Mouse (Mus musculus) hindbrain, embryonic 15.5 days (tissue): ENCODE results near the gene Cic. TPM values are rescaled to one million over a fixed set of nuclear protein-coding genes. Genes with fewer than 3 reads are reported as not detected.
"Not testable (repeated sequence)": the region's sequence is repeated elsewhere in the genome, so short reads cannot be mapped to it uniquely, and the experiment has no call there.

Experiments
- ATAC-seq: fragments of 200-750 bp; cut with Nextera tagmentation; 2 replicates; pipeline ENCODE4 v1.8.0; 2017; ENCODE audit warnings: low read depth, moderate number of reproducible peaks, moderate TSS enrichment; ENCODE audit not compliant: low FRiP score
- H3K27ac ChIP-seq: fragments of 300-500 bp; sonication (generic); replicated peaks from 2 replicates; pipeline ENCODE4 v1.5.1; 2015; ENCODE audit warnings: mild to moderate bottlenecking, inconsistent platforms
- H3K27me3 ChIP-seq: fragments of 300-500 bp; sonication (generic); 2 replicates; pipeline ENCODE4 v1.6.1; 2015; ENCODE audit warnings: control low read depth, inconsistent platforms
- H3K36me3 ChIP-seq: fragments of 300-500 bp; sonication (generic); 2 replicates; pipeline ENCODE4 v1.6.1; 2015; ENCODE audit warnings: control low read depth, inconsistent platforms
- H3K4me1 ChIP-seq: fragments of 300-500 bp; sonication (generic); replicated peaks from 2 replicates; pipeline ENCODE4 v1.6.1; 2015; ENCODE audit warnings: control low read depth, inconsistent platforms
- H3K4me2 ChIP-seq: fragments of 300-500 bp; sonication (generic); 2 replicates; pipeline ENCODE4 v1.6.1; 2015; ENCODE audit warnings: moderate library complexity, mild to moderate bottlenecking, inconsistent platforms
- H3K4me3 ChIP-seq: fragments of 300-500 bp; sonication (generic); 2 replicates; pipeline ENCODE4 v1.5.1; 2015; ENCODE audit warnings: mild to moderate bottlenecking, inconsistent platforms
- H3K9ac ChIP-seq: fragments of 300-500 bp; sonication (generic); 2 replicates; pipeline ENCODE4 v1.6.1; 2015; ENCODE audit warnings: inconsistent platforms
- H3K9me3 ChIP-seq: fragments of 300-500 bp; sonication (generic); 2 replicates; pipeline ENCODE4 v1.6.1; 2016; ENCODE audit warnings: control low read depth, inconsistent platforms
- WGBS: fragments of 180-500 bp; shearing (Covaris S2); methylation state at CpG from one replicate; pipeline ENCODE4 v1.1.7; 2015; 5-methylcytosine and 5-hydroxymethylcytosine counted together
- polyA plus RNA-seq: library from polyadenylated mRNA; unstranded; fragments of >200 nt; fragmentation: Nextera tagmentation; extraction: Ambion mirVana; gene quantifications from 2 replicates; pipeline ENCODE4 v1.2.1, GENCODE M21; 2015

Cic gene
- polyA plus RNA-seq, 1 experiment from 2014 or later, result 32.5 TPM

- Histone ChIP-seq H3K4me3 (peak overlapping the region; percentile 78), H3K9ac (peak overlapping the region; percentile 11; the same call in 1 of the 2 replicates), H3K27me3 (no peaks in the 10 kb centered on the region), H3K9me3 (no peaks in the 10 kb centered on the region), H3K4me1 (peaks cover 59% of the 10 kb centered on the region), H3K4me2 (peak overlapping the region; percentile 99), H3K27ac (peak overlapping the region; percentile 84), H3K36me3 (no peaks in the 10 kb centered on the region)
- ATAC-seq, result no peak
- WGBS, result 18% methylated on average over 3 of the region's 3 CpGs
These were observed 20.0 kb upstream of the Cic start for GRCm38 (mm10) chr7:25247498-25247897.

- peaks cover 59% of the 10 kb centered on the region for H3K4me1 ChIP-seq
- H3K27me3 ChIP-seq, result no peaks in the 10 kb centered on the region
- H3K36me3 ChIP-seq, result no peaks in the 10 kb centered on the region
- H3K4me3 ChIP-seq, result peak overlapping the region; percentile 78
- H3K9ac ChIP-seq, result peak overlapping the region; percentile 62
- peak; percentile 60 for ATAC-seq
- H3K4me2 ChIP-seq, result peak overlapping the region; percentile 99
- 3% methylated on average over 18 of the region's 18 CpGs for WGBS
- no peaks in the 10 kb centered on the region for H3K9me3 ChIP-seq
- peak overlapping the region; percentile 84 for H3K27ac ChIP-seq
These were observed 19.4 kb upstream of the Cic start for GRCm38 (mm10) chr7:25248018-25248647.

GRCm38 (mm10) chr7:25248846-25249313 lies 18.6 kb upstream of the Cic start:
- H3K36me3 ChIP-seq, result no peaks in the 10 kb centered on the region
- no peaks in the 10 kb centered on the region for H3K9me3 ChIP-seq
- H3K4me1 ChIP-seq, result peaks cover 59% of the 10 kb centered on the region
- H3K9ac ChIP-seq, result peak overlapping the region; percentile 62
- WGBS, result under 1% methylated on average over 25 of the region's 25 CpGs
- H3K27ac ChIP-seq, result peak overlapping the region; percentile 84
- no peak; the same call in 1 of the 2 replicates for ATAC-seq
- H3K4me2 ChIP-seq, result peak overlapping the region; percentile 99
- H3K27me3 ChIP-seq, result no peaks in the 10 kb centered on the region
- peak overlapping the region; percentile 78 for H3K4me3 ChIP-seq

GRCm38 (mm10) chr7:25249314-25250140 lies 18.0 kb upstream of the Cic start:
- peak overlapping the region; percentile 84 for H3K27ac ChIP-seq

GRCm38 (mm10) chr7:25250141-25250972 lies 17.1 kb upstream of the Cic start, which contains the start of gene Erf:
TSS of gene Erf (minus strand) at chr7:25250761.
- peak within 1 kb of the TSS; percentile 99 for H3K4me2 ChIP-seq
- peak; percentile 67 for ATAC-seq
- H3K27ac ChIP-seq, result peak within 1 kb of the TSS; percentile 84
- peak within 1 kb of the TSS; percentile 78 for H3K4me3 ChIP-seq
- H3K4me1 ChIP-seq, result peaks cover 59% of the 10 kb centered on the region
- 0% methylated on average over 27 of the region's 81 CpGs for WGBS
- peak within 1 kb of the TSS; percentile 62 for H3K9ac ChIP-seq
- H3K36me3 ChIP-seq, result no peaks in the 10 kb centered on the region
- H3K27me3 ChIP-seq, result no peaks in the 10 kb centered on the region
- H3K9me3 ChIP-seq, result no peaks in the 10 kb centered on the region

More at GRCm38 (mm10) chr7:25249314-25250140, 18.0 kb upstream of the Cic start:
- peak; percentile 23 for ATAC-seq
- peaks cover 59% of the 10 kb centered on the region for H3K4me1 ChIP-seq
- 1% methylated on average over 45 of the region's 73 CpGs for WGBS
- no peaks in the 10 kb centered on the region for H3K27me3 ChIP-seq
- peak overlapping the region; percentile 62 for H3K9ac ChIP-seq
- no peaks in the 10 kb centered on the region for H3K9me3 ChIP-seq
- peak overlapping the region; percentile 99 for H3K4me2 ChIP-seq
- peak overlapping the region; percentile 78 for H3K4me3 ChIP-seq
- no peaks in the 10 kb centered on the region for H3K36me3 ChIP-seq

- Histone ChIP-seq H3K4me3 (peak overlapping the region; percentile 78), H3K4me2 (peak overlapping the region; percentile 99), H3K27me3 (no peaks in the 10 kb centered on the region), H3K27ac (peak overlapping the region; percentile 78), H3K9ac (peak overlapping the region; percentile 62; the same call in 1 of the 2 replicates), H3K36me3 (no peaks in the 10 kb centered on the region), H3K4me1 (peaks cover 54% of the 10 kb centered on the region), H3K9me3 (no peaks in the 10 kb centered on the region)
- 2% methylated on average over 22 of the region's 22 CpGs for WGBS
- peak; percentile 20; the same call in 1 of the 2 replicates for ATAC-seq
These were observed 16.3 kb upstream of the Cic start for GRCm38 (mm10) chr7:25251071-25251791.

GRCm38 (mm10) chr7:25251822-25252221 lies 15.7 kb upstream of the Cic start:
- Histone ChIP-seq H3K36me3 (no peaks in the 10 kb centered on the region), H3K4me3 (peak overlapping the region; percentile 78), H3K9me3 (no peaks in the 10 kb centered on the region), H3K9ac (0 out of 2 replicates have a peak overlapping the region, but pooled peaks have one; percentile 62), H3K4me1 (peaks cover 49% of the 10 kb centered on the region), H3K27ac (peak overlapping the region; percentile 78), H3K27me3 (no peaks in the 10 kb centered on the region), H3K4me2 (peak overlapping the region; percentile 99)
- no peak for ATAC-seq
- WGBS, result 12% methylated on average over 8 of the region's 8 CpGs

- Histone ChIP-seq H3K27ac (no peak overlapping the region), H3K4me2 (no peak overlapping the region), H3K27me3 (no peaks in the 10 kb centered on the region), H3K4me3 (no peak overlapping the region), H3K9ac (no peak overlapping the region), H3K36me3 (no peaks in the 10 kb centered on the region), H3K9me3 (no peaks in the 10 kb centered on the region), H3K4me1 (peaks cover 2% of the 10 kb centered on the region)
- 50% methylated on average over 1 of the region's 1 CpGs for WGBS
- no peak for ATAC-seq
These were observed 5.6 kb upstream of the Cic start for GRCm38 (mm10) chr7:25261896-25262295.

GRCm38 (mm10) chr7:25263968-25264870 lies 3.3 kb upstream of the Cic start:
- no peak overlapping the region for H3K27ac ChIP-seq
- peaks cover 11% of the 10 kb centered on the region for H3K4me1 ChIP-seq
- H3K9ac ChIP-seq, result no peak overlapping the region
- no peaks in the 10 kb centered on the region for H3K36me3 ChIP-seq
- ATAC-seq, result no peak
- 24% methylated on average over 17 of the region's 17 CpGs for WGBS
- no peaks in the 10 kb centered on the region for H3K9me3 ChIP-seq
- no peaks in the 10 kb centered on the region for H3K27me3 ChIP-seq
- no peak overlapping the region for H3K4me2 ChIP-seq
- H3K4me3 ChIP-seq, result no peak overlapping the region

GRCm38 (mm10) chr7:25265743-25266142 lies 1.8 kb upstream of the Cic start:
- not testable (repeated sequence) for H3K9ac ChIP-seq, H3K9me3 ChIP-seq, H3K27ac ChIP-seq, ATAC-seq, H3K4me3 ChIP-seq, H3K27me3 ChIP-seq, H3K36me3 ChIP-seq, H3K4me2 ChIP-seq
- peaks cover 25% of the 10 kb centered on the region for H3K4me1 ChIP-seq
- 92% methylated on average over 5 of the region's 5 CpGs for WGBS
